ENCODE assay signal across 20 mouse cellular contexts in the genomic region with DNA sequence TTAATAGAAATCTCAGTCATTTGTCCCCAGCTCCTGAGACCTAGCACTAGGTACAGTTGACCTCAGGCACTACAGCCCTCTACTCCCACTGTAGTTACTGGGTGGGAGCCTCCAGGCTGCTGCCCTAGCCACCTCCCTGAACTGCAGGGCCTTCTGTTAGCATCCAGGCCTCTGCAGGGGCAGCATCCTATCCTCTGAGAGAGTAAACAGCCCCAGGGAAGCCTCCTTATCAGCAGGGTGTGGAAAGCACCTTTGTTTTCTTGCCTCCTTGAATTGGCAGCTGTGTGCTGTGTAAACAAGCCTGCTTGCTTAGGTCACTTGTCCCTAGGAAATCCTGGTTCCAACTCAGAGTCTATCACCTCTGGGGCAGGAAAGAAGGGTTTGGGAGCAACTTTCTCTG.
DNase-seq lines count a peak whose midpoint lies in the region; ATAC-seq and TF ChIP-seq lines count a peak whose summit lies in the region.
"Had no signal": no experiment of that assay in that cellular context is flagged by ENCODE, and none has a peak within 500 bp of the region (broad histone marks: within the 10 kb centered on the region; RNA-seq: fewer than 3 reads in every experiment).

No protein-coding gene starts in this region.

- no peak for TF ChIP-seq POLR2A in lung, adult 2 months (IDR thresholded peaks at IDR 0.05; ENCODE audit: borderline replicate concordance, extremely low read depth, low read depth, low read length)

- no peak for TF ChIP-seq CTCF in lung, adult 2 months (IDR thresholded peaks at IDR 0.05; ENCODE audit: insufficient read depth, low read length)
- TF ChIP-seq CTCF in intestine, postnatal 0 days (IDR thresholded peaks at IDR 0.05; ENCODE audit: low read depth) = no peak

- H3K36me3 ChIP-seq in intestine, postnatal 0 days (ENCODE audit: control insufficient read depth, insufficient read depth) = no peaks in the 10 kb centered on the region
- H3K36me3 ChIP-seq in stomach, embryonic 15.5 days = no peaks in the 10 kb centered on the region
- H3K36me3 ChIP-seq: embryonic facial prominence, embryonic 12.5 days; forebrain, embryonic 12.5 days; hindbrain, embryonic 10.5 days; limb, embryonic 15.5 days; midbrain, embryonic 15.5 days had no signal

- H3K4me3 ChIP-seq in lung, adult 2 months (replicated peaks; ENCODE audit: extremely low read depth, low read depth, low read length) = no peak overlapping the region
- H3K4me3 ChIP-seq in intestine, postnatal 0 days (ENCODE audit: low read depth, low read length) = no peak overlapping the region
- H3K4me3 ChIP-seq in stomach, embryonic 15.5 days (replicated peaks) = no peak overlapping the region
- H3K4me3 ChIP-seq: embryonic facial prominence, embryonic 12.5 days; forebrain, embryonic 12.5 days; hindbrain, embryonic 10.5 days; limb, embryonic 15.5 days; midbrain, embryonic 15.5 days had no signal

- no peaks in the 10 kb centered on the region for H3K27me3 ChIP-seq in intestine, postnatal 0 days (replicated peaks; ENCODE audit: control insufficient read depth, insufficient read depth, low read length)
- H3K27me3 ChIP-seq in stomach, embryonic 15.5 days (replicated peaks) = no peaks in the 10 kb centered on the region
- H3K27me3 ChIP-seq: CH12.LX; embryonic facial prominence, embryonic 12.5 days; limb, embryonic 15.5 days; midbrain, embryonic 15.5 days had no signal

- peak; percentile 73 for ATAC-seq in intestine, postnatal 0 days
- ATAC-seq in stomach, embryonic 15.5 days (ENCODE audit: insufficient read depth, low FRiP score, low read depth) = 0 out of 2 replicates have a peak, but pooled peaks have one; percentile 63
- ATAC-seq: midbrain, embryonic 15.5 days had no signal

- H3K27ac ChIP-seq in intestine, postnatal 0 days (ENCODE audit: low read depth, low read length) = no peak overlapping the region
- H3K27ac ChIP-seq in stomach, embryonic 15.5 days = no peak overlapping the region
- H3K27ac ChIP-seq: embryonic facial prominence, embryonic 12.5 days; forebrain, embryonic 12.5 days; hindbrain, embryonic 10.5 days; limb, embryonic 15.5 days; macrophage; midbrain, embryonic 15.5 days had no signal

- no peaks in the 10 kb centered on the region for H3K9me3 ChIP-seq in intestine, postnatal 0 days (ENCODE audit: control insufficient read depth)
- H3K9me3 ChIP-seq in stomach, embryonic 15.5 days = no peaks in the 10 kb centered on the region
- H3K9me3 ChIP-seq: embryonic facial prominence, embryonic 12.5 days; forebrain, embryonic 12.5 days; hindbrain, embryonic 10.5 days; limb, embryonic 15.5 days; midbrain, embryonic 15.5 days had no signal

- peak; percentile 20 for DNase-seq in adrenal gland, adult 2 months
- DNase-seq in adrenal gland, postnatal 36 days = no peak
- peak; percentile 15 to 51 for DNase-seq in lung, adult 18-20 months
- no peak for DNase-seq in lung, adult 2 months
- DNase-seq in thymus, postnatal 10 days (ENCODE audit: low spot score in 2 of 2) = no peak
- DNase-seq in right cerebral cortex, postnatal 10 days (ENCODE audit: low spot score in 2 of 2) = no peak
- DNase-seq: adrenal gland, adult 8-10 months; cerebellum, adult 9-11 months; gastrocnemius, postnatal 14 days; kidney, adult 18-20 months; right cerebral cortex, postnatal 4 days had no signal

- H3K9ac ChIP-seq in intestine, postnatal 0 days (ENCODE audit: low read depth, low read length) = no peak overlapping the region
- no peak overlapping the region for H3K9ac ChIP-seq in stomach, embryonic 15.5 days
- H3K9ac ChIP-seq: embryonic facial prominence, embryonic 12.5 days; forebrain, embryonic 12.5 days; limb, embryonic 15.5 days; midbrain, embryonic 15.5 days had no signal

- H3K4me1 ChIP-seq in lung, adult 2 months (ENCODE audit: control insufficient read depth, insufficient read depth, low read length) = peaks cover 2% of the 10 kb centered on the region; the same call in 1 of the 2 replicates
- H3K4me1 ChIP-seq in intestine, postnatal 0 days (replicated peaks; ENCODE audit: control insufficient read depth, insufficient read depth, low read length) = 0 out of 2 replicates have a peak, but pooled peaks cover 2% of the 10 kb centered on the region
- 0 out of 2 replicates have a peak, but pooled peaks cover 4% of the 10 kb centered on the region for H3K4me1 ChIP-seq in stomach, embryonic 15.5 days

- no peak overlapping the region for H3K4me2 ChIP-seq in intestine, postnatal 0 days (replicated peaks; ENCODE audit: low read depth)
- no peak overlapping the region for H3K4me2 ChIP-seq in stomach, embryonic 15.5 days
- H3K4me2 ChIP-seq: embryonic facial prominence, embryonic 12.5 days; forebrain, embryonic 12.5 days; limb, embryonic 15.5 days; midbrain, embryonic 15.5 days had no signal

Comparison
In these comparisons a context has a peak if more than half of its experiments do, and no peak if none do; other contexts are left out.
1. DNase-seq: peak in adrenal gland, adult 2 months (single experiment) and lung, adult 18-20 months (2 of 2); none in adrenal gland, postnatal 36 days (0 of 2), lung, adult 2 months (single experiment), thymus, postnatal 10 days (0 of 2) and right cerebral cortex, postnatal 10 days (0 of 2).